Mouse (Mus musculus) heart, embryonic 16.5 days (tissue): ENCODE results near the gene Nkain2. TPM values are rescaled to one million over a fixed set of nuclear protein-coding genes. Genes with fewer than 3 reads are reported as not detected.
"Not testable (repeated sequence)": the region's sequence is repeated elsewhere in the genome, so short reads cannot be mapped to it uniquely, and the experiment has no call there.

Experiments
- ATAC-seq: fragments of 200-750 bp; cut with Nextera tagmentation; replicated peaks from 2 replicates; pipeline ENCODE4 v1.8.0; 2017; ENCODE audit warnings: moderate number of reproducible peaks; ENCODE audit not compliant: insufficient read depth, low FRiP score; ENCODE audit errors: extremely low read depth
- H3K27ac ChIP-seq: fragments of 300-500 bp; sonication (generic); 2 replicates; pipeline ENCODE4 v1.5.1; 2014; ENCODE audit warnings: mild to moderate bottlenecking, low read length, control low read depth, moderate library complexity
- H3K27me3 ChIP-seq: fragments of 300-500 bp; sonication (generic); 2 replicates; pipeline ENCODE4 v1.6.1; 2014; ENCODE audit warnings: low read length, mixed read lengths; ENCODE audit not compliant: control insufficient read depth, insufficient read depth
- H3K36me3 ChIP-seq: fragments of 300-500 bp; sonication (generic); 2 replicates; pipeline ENCODE4 v1.6.1; 2014; ENCODE audit not compliant: control insufficient read depth, insufficient read depth
- H3K4me1 ChIP-seq: fragments of 300-500 bp; sonication (generic); 2 replicates; pipeline ENCODE4 v1.6.1; 2014; ENCODE audit warnings: low read length, mixed read lengths; ENCODE audit not compliant: control insufficient read depth, insufficient read depth
- H3K4me2 ChIP-seq: fragments of 300-500 bp; sonication (generic); 2 replicates; pipeline ENCODE4 v1.6.1; 2014; ENCODE audit warnings: low read depth, mild to moderate bottlenecking, control low read depth, low read length
- H3K4me3 ChIP-seq: fragments of 300-500 bp; sonication (generic); 2 replicates; pipeline ENCODE4 v1.5.1; 2014; ENCODE audit warnings: mild to moderate bottlenecking, control low read depth, low read length
- H3K9ac ChIP-seq: fragments of 300-500 bp; sonication (generic); 2 replicates; pipeline ENCODE4 v1.6.1; 2014; ENCODE audit warnings: low read length, control low read depth
- H3K9me3 ChIP-seq: fragments of 300-500 bp; sonication (generic); replicated peaks from 2 replicates; pipeline ENCODE4 v1.6.1; 2016; ENCODE audit warnings: low read length; ENCODE audit not compliant: control insufficient read depth
- WGBS: fragments of 180-500 bp; shearing (Covaris S2); extraction: QIAGEN DNeasy Blood & Tissue Kit; methylation state at CpG from one replicate; pipeline ENCODE4 v1.1.7; 2014; 5-methylcytosine and 5-hydroxymethylcytosine counted together
- polyA plus RNA-seq: library from polyadenylated mRNA; unstranded; fragments of >200 nt; fragmentation: Nextera tagmentation; extraction: Ambion mirVana; gene quantifications from 2 replicates; pipeline ENCODE4 v1.2.1, GENCODE M21; 2015

Gene Nkain2
- polyA plus RNA-seq, 1 experiment from 2014 or later = 0.49 TPM

- no peaks in the 10 kb centered on the region for H3K9me3 ChIP-seq
- H3K4me1 ChIP-seq = no peaks in the 10 kb centered on the region
- no peak overlapping the region for H3K27ac ChIP-seq
- H3K4me3 ChIP-seq = no peak overlapping the region
- no peak overlapping the region for H3K9ac ChIP-seq
- no peaks in the 10 kb centered on the region for H3K27me3 ChIP-seq
- no peaks in the 10 kb centered on the region for H3K36me3 ChIP-seq
- 66% methylated on average over 5 of the region's 5 CpGs for WGBS
- no peak for ATAC-seq
- H3K4me2 ChIP-seq = no peak overlapping the region
Measured at GRCm38 (mm10) chr10:31927657-31928056, 962.6 kb downstream of the Nkain2 start.

- not testable (repeated sequence) for H3K9ac ChIP-seq, H3K4me1 ChIP-seq, H3K4me2 ChIP-seq, H3K27me3 ChIP-seq, H3K9me3 ChIP-seq, H3K27ac ChIP-seq, H3K4me3 ChIP-seq, ATAC-seq, H3K36me3 ChIP-seq
- 85% methylated on average over 3 of the region's 3 CpGs for WGBS
Measured at GRCm38 (mm10) chr10:31920901-31921300, 969.4 kb downstream of the Nkain2 start.

- no peak overlapping the region for H3K4me2 ChIP-seq
- 68% methylated on average over 3 of the region's 3 CpGs for WGBS
Measured at GRCm38 (mm10) chr10:31907488-31907887, 982.8 kb downstream of the Nkain2 start.

GRCm38 (mm10) chr10:31899501-31899900, 990.8 kb downstream of the Nkain2 start:
- H3K9me3 ChIP-seq = no peaks in the 10 kb centered on the region; the same call in 1 of the 2 replicates

More at GRCm38 (mm10) chr10:31907488-31907887, 982.8 kb downstream of the Nkain2 start:
- H3K9me3 ChIP-seq = no peaks in the 10 kb centered on the region
- no peak overlapping the region for H3K4me3 ChIP-seq
- H3K4me1 ChIP-seq = no peaks in the 10 kb centered on the region
- no peak for ATAC-seq
- H3K27ac ChIP-seq = no peak overlapping the region
- H3K9ac ChIP-seq = no peak overlapping the region
- no peaks in the 10 kb centered on the region for H3K36me3 ChIP-seq
- H3K27me3 ChIP-seq = no peaks in the 10 kb centered on the region

GRCm38 (mm10) chr10:31873323-31873895, 1016.9 kb downstream of the Nkain2 start:
- H3K27me3 ChIP-seq = no peaks in the 10 kb centered on the region
- no peaks in the 10 kb centered on the region for H3K9me3 ChIP-seq
- no peak overlapping the region for H3K4me3 ChIP-seq
- no peaks in the 10 kb centered on the region for H3K4me1 ChIP-seq
- no peak for ATAC-seq
- no peaks in the 10 kb centered on the region for H3K36me3 ChIP-seq
- H3K4me2 ChIP-seq = no peak overlapping the region
- no peak overlapping the region for H3K27ac ChIP-seq
- H3K9ac ChIP-seq = no peak overlapping the region
- 61% methylated on average over 4 of the region's 4 CpGs for WGBS

More at GRCm38 (mm10) chr10:31899501-31899900, 990.8 kb downstream of the Nkain2 start:
- Histone ChIP-seq H3K27ac (no peak overlapping the region), H3K4me3 (no peak overlapping the region), H3K4me2 (no peak overlapping the region), H3K4me1 (no peaks in the 10 kb centered on the region), H3K9ac (no peak overlapping the region), H3K27me3 (no peaks in the 10 kb centered on the region), H3K36me3 (no peaks in the 10 kb centered on the region)
- ATAC-seq = no peak
- 37% methylated on average over 2 of the region's 2 CpGs for WGBS

GRCm38 (mm10) chr10:31868275-31868674, 1022.0 kb downstream of the Nkain2 start:
- H3K4me1 ChIP-seq = no peaks in the 10 kb centered on the region
- no peaks in the 10 kb centered on the region for H3K36me3 ChIP-seq
- H3K4me3 ChIP-seq = no peak overlapping the region
- no peaks in the 10 kb centered on the region for H3K9me3 ChIP-seq
- 66% methylated on average over 1 of the region's 1 CpGs for WGBS
- H3K27me3 ChIP-seq = no peaks in the 10 kb centered on the region
- no peak overlapping the region for H3K4me2 ChIP-seq
- H3K27ac ChIP-seq = no peak overlapping the region
- no peak for ATAC-seq
- no peak overlapping the region for H3K9ac ChIP-seq

- Histone ChIP-seq H3K36me3 (no peaks in the 10 kb centered on the region), H3K4me2 (no peak overlapping the region), H3K4me1 (no peaks in the 10 kb centered on the region), H3K27me3 (no peaks in the 10 kb centered on the region), H3K9ac (no peak overlapping the region), H3K9me3 (no peaks in the 10 kb centered on the region), H3K27ac (no peak overlapping the region), H3K4me3 (no peak overlapping the region)
- 65% methylated on average over 1 of the region's 1 CpGs for WGBS
- no peak for ATAC-seq
Measured at GRCm38 (mm10) chr10:31827041-31827440, 1063.2 kb downstream of the Nkain2 start.

GRCm38 (mm10) chr10:31812543-31812942, 1077.7 kb downstream of the Nkain2 start:
- Histone ChIP-seq H3K4me3 (no peak overlapping the region), H3K27me3 (no peaks in the 10 kb centered on the region), H3K36me3 (no peaks in the 10 kb centered on the region), H3K4me2 (no peak overlapping the region), H3K4me1 (no peaks in the 10 kb centered on the region), H3K9ac (no peak overlapping the region), H3K27ac (no peak overlapping the region), H3K9me3 (no peaks in the 10 kb centered on the region)
- ATAC-seq = peak; percentile 63
- WGBS = 51% methylated on average over 3 of the region's 3 CpGs

- WGBS = 13% methylated on average over 5 of the region's 5 CpGs
- no peak for ATAC-seq
Measured at GRCm38 (mm10) chr10:31742443-31743057, 1147.7 kb downstream of the Nkain2 start.

More at GRCm38 (mm10) chr10:31742443-31743057, 1147.7 kb downstream of the Nkain2 start:
- no peaks in the 10 kb centered on the region for H3K36me3 ChIP-seq
- H3K4me1 ChIP-seq = no peaks in the 10 kb centered on the region
- H3K27me3 ChIP-seq = no peaks in the 10 kb centered on the region
- H3K4me2 ChIP-seq = no peak overlapping the region
- H3K9ac ChIP-seq = no peak overlapping the region
- no peak overlapping the region for H3K4me3 ChIP-seq
- H3K27ac ChIP-seq = no peak overlapping the region
- H3K9me3 ChIP-seq = no peaks in the 10 kb centered on the region
